Mouse (Mus musculus): Measurements from ENCODE around the gene Nppb. TPM values are rescaled to one million over a fixed set of nuclear protein-coding genes. Genes with fewer than 3 reads are reported as not detected.

Nppb gene
- 305 and 336 TPM in 2 replicates for polyA plus RNA-seq (2014; fragmentation: Nextera tagmentation; extraction: Ambion mirVana)

DNA sequence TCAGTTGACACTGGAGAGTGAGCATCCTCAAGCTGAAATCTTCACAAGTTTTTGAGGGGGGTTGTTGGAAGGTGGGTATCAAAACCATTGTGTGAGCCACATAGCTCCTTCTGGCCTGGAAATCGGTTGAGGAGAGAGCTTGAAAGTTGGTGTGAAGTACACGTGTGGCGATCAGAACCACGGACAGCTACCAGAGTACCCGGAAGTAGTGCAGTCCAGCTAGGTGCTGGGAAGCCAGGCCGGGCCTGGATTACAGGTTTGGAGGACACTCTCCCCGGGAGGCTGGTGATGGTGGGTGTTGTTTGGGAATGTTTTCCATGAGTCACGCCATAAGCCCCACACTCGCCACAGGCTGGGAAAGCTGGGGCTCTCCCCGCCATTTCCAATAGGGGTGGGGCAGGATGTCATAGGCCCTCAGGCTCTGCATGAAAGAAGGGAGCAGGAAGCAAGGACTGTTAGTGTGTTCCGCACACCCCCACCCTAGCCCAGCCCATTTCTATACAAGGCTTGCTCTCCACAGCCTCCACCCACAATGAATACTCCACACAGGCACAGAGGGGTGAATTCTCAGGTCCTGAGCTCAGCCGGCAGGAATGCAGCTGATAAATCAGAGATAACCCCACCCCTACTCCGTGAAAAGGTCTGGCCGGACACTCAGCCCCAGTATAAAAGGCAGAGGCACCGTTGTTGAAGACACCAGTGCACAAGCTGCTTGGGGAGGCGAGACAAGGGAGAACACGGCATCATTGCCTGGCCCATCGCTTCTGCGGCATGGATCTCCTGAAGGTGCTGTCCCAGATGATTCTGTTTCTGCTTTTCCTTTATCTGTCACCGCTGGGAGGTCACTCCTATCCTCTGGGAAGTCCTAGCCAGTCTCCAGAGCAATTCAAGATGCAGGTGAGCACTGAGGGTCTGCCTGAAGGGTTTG lies at the start of gene Nppb:
TSS of gene Nppb (plus strand) at position 584 of the 928 bp plus-strand sequence.
- 17% methylated on average over 20 of the region's 20 CpGs for WGBS (ENCODE audit: insufficient replicate concordance)
- H3K36me3 ChIP-seq (ENCODE audit: control insufficient read depth, insufficient read depth, low read length): no peaks in the 10 kb centered on the region
- H3K4me3 ChIP-seq (ENCODE audit: low read depth, low read length): peak within 1 kb of the TSS; percentile 44
- H3K4me2 ChIP-seq: peak within 1 kb of the TSS; percentile 58
- H3K4me1 ChIP-seq (ENCODE audit: control insufficient read depth, insufficient read depth, low read length): peaks cover 6% of the 10 kb centered on the region
- H3K27me3 ChIP-seq (ENCODE audit: control insufficient read depth, insufficient read depth, low read length): peaks cover 10% of the 10 kb centered on the region
- ATAC-seq (replicated peaks; ENCODE audit: insufficient number of reproducible peaks, low FRiP score, low TSS enrichment): peak; percentile 73
- H3K9me3 ChIP-seq (replicated peaks; ENCODE audit: control insufficient read depth, low read length): no peaks in the 10 kb centered on the region
- peak within 1 kb of the TSS; percentile 74 for H3K9ac ChIP-seq (ENCODE audit: low read depth, low read length)
- peak within 1 kb of the TSS; percentile 89 for H3K27ac ChIP-seq (ENCODE audit: low read depth, low read length)

DNA sequence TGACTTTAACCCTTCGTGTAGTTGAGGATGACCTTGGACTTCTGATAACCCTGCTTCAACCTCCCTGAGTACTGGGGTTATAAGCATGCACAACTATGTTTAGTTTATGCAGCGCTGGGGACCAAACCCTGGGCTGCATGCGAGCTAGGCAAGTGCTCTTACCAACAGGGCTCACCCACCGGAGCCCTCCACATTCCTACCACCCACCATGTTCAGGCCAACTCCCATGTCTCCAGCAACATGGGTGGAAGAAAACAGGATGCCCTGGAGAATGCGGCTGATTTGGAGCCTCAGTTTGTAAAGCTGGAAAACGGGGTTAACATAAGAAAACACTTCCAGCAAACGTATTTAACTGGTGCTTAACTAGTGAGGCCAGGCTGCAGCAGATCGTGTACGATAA lies 49.7 kb upstream of the Nppb start:
- peak overlapping the region; percentile 87 for H3K4me2 ChIP-seq
- ATAC-seq (replicated peaks; ENCODE audit: insufficient number of reproducible peaks, low FRiP score, low TSS enrichment): no peak
- peaks cover 6% of the 10 kb centered on the region; the same call in 1 of the 2 replicates for H3K4me1 ChIP-seq (ENCODE audit: control insufficient read depth, insufficient read depth, low read length)
- no peaks in the 10 kb centered on the region for H3K27me3 ChIP-seq (ENCODE audit: control insufficient read depth, insufficient read depth, low read length)
- H3K27ac ChIP-seq (ENCODE audit: low read depth, low read length): peak overlapping the region; percentile 80; the same call in 1 of the 2 replicates
- H3K4me3 ChIP-seq (ENCODE audit: low read depth, low read length): peak overlapping the region; percentile 72
- no peaks in the 10 kb centered on the region for H3K9me3 ChIP-seq (replicated peaks; ENCODE audit: control insufficient read depth, low read length)
- 16% methylated on average over 9 of the region's 9 CpGs for WGBS (ENCODE audit: insufficient replicate concordance)
- peaks cover 4% of the 10 kb centered on the region for H3K36me3 ChIP-seq (ENCODE audit: control insufficient read depth, insufficient read depth, low read length)
- H3K9ac ChIP-seq (ENCODE audit: low read depth, low read length): peak overlapping the region; percentile 88

DNA sequence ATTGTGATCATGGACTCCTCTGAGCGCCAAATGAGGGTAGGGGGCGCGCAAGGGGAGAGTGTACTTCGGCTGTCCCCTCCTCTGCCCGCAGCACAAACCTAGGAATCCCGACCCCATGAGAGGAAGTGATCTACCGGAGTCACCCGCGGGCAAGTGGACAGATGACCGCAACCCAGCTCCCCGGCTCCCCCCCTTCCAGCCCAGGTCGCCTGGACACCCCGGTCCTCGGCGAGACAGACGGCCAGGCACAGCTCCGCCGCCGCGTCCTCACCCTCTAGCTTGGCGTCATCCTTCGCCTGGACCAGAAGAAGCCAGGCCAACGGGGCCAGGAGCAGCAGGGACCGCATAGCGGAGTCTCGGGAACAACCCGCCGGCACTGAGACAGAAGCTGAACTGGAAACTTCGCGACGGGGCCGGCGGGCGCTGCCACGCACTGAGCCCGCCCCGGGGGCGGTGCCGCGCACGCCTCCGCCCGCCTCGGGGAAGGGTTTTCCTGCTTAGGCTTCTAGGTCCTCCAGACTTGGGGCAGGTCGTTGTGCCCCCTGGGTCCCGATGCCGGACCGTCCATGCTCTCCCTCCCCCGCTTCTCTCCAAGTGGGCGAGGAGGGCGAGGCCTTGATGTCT lies 49.1 kb upstream of the Nppb start, which contains the start of gene Plod1:
TSS of gene Plod1 (minus strand) at position 437 of the 624 bp plus-strand sequence.
- peak within 1 kb of the TSS; percentile 88 for H3K9ac ChIP-seq (ENCODE audit: low read depth, low read length)
- WGBS (ENCODE audit: insufficient replicate concordance): under 1% methylated on average over 50 of the region's 51 CpGs
- ATAC-seq (replicated peaks; ENCODE audit: insufficient number of reproducible peaks, low FRiP score, low TSS enrichment): peak; percentile 68
- H3K4me3 ChIP-seq (ENCODE audit: low read depth, low read length): peak within 1 kb of the TSS; percentile 72
- H3K4me2 ChIP-seq: peak within 1 kb of the TSS; percentile 87
- H3K4me1 ChIP-seq (ENCODE audit: control insufficient read depth, insufficient read depth, low read length): peaks cover 7% of the 10 kb centered on the region
- H3K9me3 ChIP-seq (replicated peaks; ENCODE audit: control insufficient read depth, low read length): no peaks in the 10 kb centered on the region
- no peaks in the 10 kb centered on the region for H3K27me3 ChIP-seq (ENCODE audit: control insufficient read depth, insufficient read depth, low read length)
- peak within 1 kb of the TSS; percentile 80 for H3K27ac ChIP-seq (ENCODE audit: low read depth, low read length)
- H3K36me3 ChIP-seq (ENCODE audit: control insufficient read depth, insufficient read depth, low read length): peaks cover 1% of the 10 kb centered on the region; the same call in 1 of the 2 replicates

DNA sequence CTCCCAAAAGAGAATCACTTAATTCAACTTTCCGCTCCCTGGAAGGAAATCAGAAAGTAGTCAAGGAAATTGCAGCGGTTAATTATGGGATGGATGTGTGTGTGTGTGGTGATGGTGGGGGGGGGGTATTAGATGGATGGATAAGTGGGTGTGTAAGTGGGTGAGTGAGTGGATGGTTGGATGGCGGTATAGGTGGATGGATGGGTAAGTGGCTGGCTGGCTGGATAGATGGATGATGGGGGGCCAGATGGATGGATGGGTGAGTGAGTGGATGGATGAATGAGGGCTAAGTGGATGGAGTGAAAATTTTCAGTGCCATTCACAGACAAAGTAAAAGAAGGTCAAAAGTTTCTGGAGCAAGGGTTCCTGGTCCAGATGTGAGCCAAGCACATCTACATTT lies 48.6 kb upstream of the Nppb start:
- H3K36me3 ChIP-seq (ENCODE audit: control insufficient read depth, insufficient read depth, low read length): no peaks in the 10 kb centered on the region
- no peak for ATAC-seq (replicated peaks; ENCODE audit: insufficient number of reproducible peaks, low FRiP score, low TSS enrichment)
- no peaks in the 10 kb centered on the region for H3K27me3 ChIP-seq (ENCODE audit: control insufficient read depth, insufficient read depth, low read length)
- peak overlapping the region; percentile 87 for H3K4me2 ChIP-seq
- WGBS (ENCODE audit: insufficient replicate concordance): 53% methylated on average over 3 of the region's 3 CpGs
- H3K27ac ChIP-seq (ENCODE audit: low read depth, low read length): no peak overlapping the region
- no peak overlapping the region for H3K9ac ChIP-seq (ENCODE audit: low read depth, low read length)
- H3K4me3 ChIP-seq (ENCODE audit: low read depth, low read length): peak overlapping the region; percentile 72
- H3K4me1 ChIP-seq (ENCODE audit: control insufficient read depth, insufficient read depth, low read length): peaks cover 13% of the 10 kb centered on the region
- no peaks in the 10 kb centered on the region for H3K9me3 ChIP-seq (replicated peaks; ENCODE audit: control insufficient read depth, low read length)

DNA sequence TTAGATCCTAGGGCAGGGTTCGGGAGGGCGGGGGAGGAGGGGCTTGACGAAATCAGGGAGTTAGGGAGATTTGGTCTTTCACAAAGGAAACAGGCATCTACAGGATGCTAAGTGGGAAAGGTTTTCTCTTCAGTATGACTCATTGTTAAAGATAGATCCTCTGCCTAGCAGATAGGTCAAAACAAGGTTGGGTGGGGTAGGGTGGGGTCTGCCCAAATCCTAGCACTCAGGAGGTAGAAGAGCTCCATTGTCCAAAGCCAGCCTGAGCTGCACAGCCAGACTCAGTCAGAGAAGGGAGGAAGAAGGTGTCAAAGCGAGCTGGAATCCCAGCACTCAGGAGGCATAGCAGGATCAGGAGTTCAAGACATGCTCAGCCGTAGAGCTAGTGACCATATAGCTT lies 48.1 kb upstream of the Nppb start:
- no peak overlapping the region for H3K27ac ChIP-seq (ENCODE audit: low read depth, low read length)
- 51% methylated on average over 5 of the region's 5 CpGs for WGBS (ENCODE audit: insufficient replicate concordance)
- no peaks in the 10 kb centered on the region for H3K36me3 ChIP-seq (ENCODE audit: control insufficient read depth, insufficient read depth, low read length)
- peaks cover 17% of the 10 kb centered on the region for H3K4me1 ChIP-seq (ENCODE audit: control insufficient read depth, insufficient read depth, low read length)
- H3K9me3 ChIP-seq (replicated peaks; ENCODE audit: control insufficient read depth, low read length): no peaks in the 10 kb centered on the region
- no peak overlapping the region for H3K4me3 ChIP-seq (ENCODE audit: low read depth, low read length)
- no peak overlapping the region for H3K9ac ChIP-seq (ENCODE audit: low read depth, low read length)
- peak overlapping the region; percentile 87; the same call in 1 of the 2 replicates for H3K4me2 ChIP-seq
- no peaks in the 10 kb centered on the region for H3K27me3 ChIP-seq (ENCODE audit: control insufficient read depth, insufficient read depth, low read length)
- no peak for ATAC-seq (replicated peaks; ENCODE audit: insufficient number of reproducible peaks, low FRiP score, low TSS enrichment)

DNA sequence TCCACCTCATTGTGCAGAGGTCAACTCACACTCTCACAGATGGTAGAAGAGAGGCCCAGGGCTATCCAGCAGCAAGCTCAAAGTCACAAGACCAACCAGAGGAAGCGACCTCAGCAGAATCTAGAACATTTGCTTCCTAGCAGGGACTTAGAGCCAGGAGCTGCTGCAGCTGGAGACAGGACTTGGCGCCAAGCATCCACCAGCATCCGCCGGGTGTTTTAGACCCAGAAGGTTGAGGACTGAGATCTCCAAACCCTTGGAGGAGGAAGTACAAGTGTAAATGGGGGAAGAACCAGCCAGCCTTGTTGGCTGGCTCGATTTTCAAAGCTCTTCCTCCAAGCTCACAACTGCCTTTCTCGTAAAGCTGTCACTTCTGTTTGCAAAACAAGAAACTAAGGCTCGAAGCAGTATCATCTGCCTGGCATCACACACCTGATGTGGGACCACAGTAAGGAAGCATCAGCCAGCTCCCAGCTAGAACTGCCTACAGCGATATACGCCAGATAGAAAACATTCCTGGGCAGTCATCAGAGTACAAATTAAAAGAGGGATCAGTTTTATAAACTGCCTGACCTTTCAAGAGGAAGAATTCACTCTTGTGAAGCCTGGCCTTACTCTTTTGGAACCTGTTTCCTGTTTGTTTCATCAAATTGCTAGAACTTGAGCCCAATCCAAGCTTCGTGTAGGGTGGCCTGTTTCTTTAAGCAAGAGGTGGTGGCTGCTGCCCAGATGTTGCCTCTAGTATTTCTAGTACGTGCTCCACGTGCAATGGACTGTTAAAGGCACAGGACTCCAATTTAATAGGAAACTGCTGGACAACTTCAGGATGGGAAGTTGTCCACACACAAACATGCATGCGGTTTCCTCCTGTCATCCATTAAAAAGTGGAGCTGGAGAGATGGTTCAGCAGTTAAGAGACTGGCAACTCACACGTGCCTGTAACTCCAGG lies 47.2 kb upstream of the Nppb start:
- Histone ChIP-seq H3K4me3 (ENCODE audit: low read depth, low read length) (no peak overlapping the region), H3K27ac (ENCODE audit: low read depth, low read length) (no peak overlapping the region), H3K27me3 (ENCODE audit: control insufficient read depth, insufficient read depth, low read length) (no peaks in the 10 kb centered on the region), H3K9ac (ENCODE audit: low read depth, low read length) (no peak overlapping the region), H3K4me1 (ENCODE audit: control insufficient read depth, insufficient read depth, low read length) (peaks cover 17% of the 10 kb centered on the region), H3K4me2 (no peak overlapping the region), H3K9me3 (replicated peaks; ENCODE audit: control insufficient read depth, low read length) (no peaks in the 10 kb centered on the region), H3K36me3 (ENCODE audit: control insufficient read depth, insufficient read depth, low read length) (no peaks in the 10 kb centered on the region)
- WGBS (ENCODE audit: insufficient replicate concordance): 60% methylated on average over 14 of the region's 14 CpGs
- ATAC-seq (replicated peaks; ENCODE audit: insufficient number of reproducible peaks, low FRiP score, low TSS enrichment): no peak

DNA sequence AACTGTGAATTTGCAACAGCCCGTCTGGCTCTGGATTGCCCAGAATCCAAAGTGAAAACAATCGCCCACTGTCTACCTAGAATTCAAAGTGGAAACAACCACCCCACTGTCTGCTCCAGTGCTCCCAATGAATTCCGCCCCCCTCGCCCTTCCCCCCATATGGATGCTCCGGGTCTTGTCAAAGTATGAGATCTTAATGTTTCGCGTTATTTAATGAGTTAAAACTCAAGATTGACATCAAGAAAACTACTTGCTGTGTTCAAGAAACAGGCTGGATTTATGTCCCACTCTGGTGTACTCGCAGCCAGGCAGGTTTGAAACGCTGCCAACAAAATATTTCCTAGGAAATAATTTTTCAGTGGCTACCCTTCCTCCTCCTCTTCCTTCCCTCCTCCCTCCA lies 45.5 kb upstream of the Nppb start:
- WGBS (ENCODE audit: insufficient replicate concordance): 66% methylated on average over 9 of the region's 9 CpGs
- Histone ChIP-seq H3K4me2 (peak overlapping the region; percentile 100; the same call in 1 of the 2 replicates), H3K4me1 (ENCODE audit: control insufficient read depth, insufficient read depth, low read length) (peaks cover 15% of the 10 kb centered on the region), H3K4me3 (ENCODE audit: low read depth, low read length) (no peak overlapping the region), H3K9me3 (replicated peaks; ENCODE audit: control insufficient read depth, low read length) (no peaks in the 10 kb centered on the region), H3K36me3 (ENCODE audit: control insufficient read depth, insufficient read depth, low read length) (peaks cover 7% of the 10 kb centered on the region), H3K27me3 (ENCODE audit: control insufficient read depth, insufficient read depth, low read length) (no peaks in the 10 kb centered on the region), H3K27ac (ENCODE audit: low read depth, low read length) (no peak overlapping the region), H3K9ac (ENCODE audit: low read depth, low read length) (no peak overlapping the region)
- no peak for ATAC-seq (replicated peaks; ENCODE audit: insufficient number of reproducible peaks, low FRiP score, low TSS enrichment)

DNA sequence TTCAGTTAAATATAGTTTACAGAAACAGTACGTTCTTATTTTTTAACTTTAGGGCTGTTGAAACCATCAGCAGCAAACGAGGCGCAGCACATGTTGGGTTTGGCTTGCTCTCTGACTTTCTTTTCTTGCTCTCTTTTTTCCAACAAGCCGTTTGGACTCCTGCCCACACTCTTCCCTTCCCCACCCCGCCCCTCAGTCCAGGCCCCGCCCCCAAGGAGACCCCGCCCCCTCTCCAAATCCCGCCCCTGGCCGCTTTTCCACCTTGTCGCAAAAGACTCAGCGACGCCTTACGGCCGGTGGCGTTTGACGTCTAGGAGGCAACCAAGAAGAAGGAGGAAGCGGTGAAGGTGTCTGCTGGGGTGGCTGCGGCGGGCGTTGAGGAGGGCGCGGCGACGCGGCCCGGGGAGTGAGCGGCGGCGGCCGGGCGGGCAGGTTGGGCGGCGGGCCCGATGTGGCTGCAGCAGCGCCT lies 45.0 kb upstream of the Nppb start, which contains the start of gene 2510039O18Rik:
TSS of gene 2510039O18Rik (plus strand) at position 320 of the 469 bp plus-strand sequence.
- WGBS (ENCODE audit: insufficient replicate concordance): 3% methylated on average over 23 of the region's 35 CpGs
- ATAC-seq (replicated peaks; ENCODE audit: insufficient number of reproducible peaks, low FRiP score, low TSS enrichment): peak; percentile 62
- Histone ChIP-seq H3K27ac (ENCODE audit: low read depth, low read length) (peak within 1 kb of the TSS; percentile 47), H3K4me1 (ENCODE audit: control insufficient read depth, insufficient read depth, low read length) (peaks cover 15% of the 10 kb centered on the region), H3K9me3 (replicated peaks; ENCODE audit: control insufficient read depth, low read length) (no peaks in the 10 kb centered on the region), H3K4me3 (ENCODE audit: low read depth, low read length) (peak within 1 kb of the TSS; percentile 96), H3K27me3 (ENCODE audit: control insufficient read depth, insufficient read depth, low read length) (no peaks in the 10 kb centered on the region), H3K36me3 (ENCODE audit: control insufficient read depth, insufficient read depth, low read length) (peaks cover 11% of the 10 kb centered on the region), H3K9ac (ENCODE audit: low read depth, low read length) (peak within 1 kb of the TSS; percentile 70), H3K4me2 (peak within 1 kb of the TSS; percentile 100)

Measured in heart, embryonic 11.5 days (tissue).